Mouse (Mus musculus): ENCODE data around the gene Mgl2. TPM values are rescaled to one million over a fixed set of nuclear protein-coding genes. Genes with fewer than 3 reads are reported as not detected.
A peak's percentile ranks its signal among the peaks of the same experiment; 100 is the strongest.
"Not testable (repeated sequence)": the region's sequence is repeated elsewhere in the genome, so short reads cannot be mapped to it uniquely, and the experiment has no call there.

Gene Mgl2
- total and polyA plus RNA-seq, 2 experiments, result 0.09 TPM; not detected in 1

DNA sequence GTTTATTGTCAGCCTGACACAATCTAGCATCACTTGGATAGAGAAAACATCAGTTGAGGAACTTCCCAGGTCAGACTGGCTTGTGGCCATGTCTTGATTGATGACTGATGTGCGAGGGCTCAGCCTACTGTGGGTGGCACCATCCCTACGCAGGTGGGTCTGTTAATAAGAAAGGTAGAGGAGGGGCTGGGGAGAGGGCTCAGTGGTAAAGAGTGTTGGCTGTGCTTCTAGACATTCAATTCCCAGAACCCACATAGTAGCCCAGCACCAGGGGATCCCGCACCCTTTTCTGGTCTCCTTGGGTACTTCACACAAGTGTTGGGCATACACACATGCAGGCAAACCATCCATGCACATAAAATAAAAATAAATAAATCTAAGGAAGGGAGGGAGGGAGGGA, 14.2 kb upstream of the Mgl2 start:
- no peak for DNase-seq (ENCODE audit: extremely low read depth, low read depth, low spot score)
- Histone ChIP-seq H3K27ac (replicated peaks; ENCODE audit: insufficient read depth, low read depth, low read length) (no peak overlapping the region), H3K9ac (ENCODE audit: low read depth, low read length) (no peak overlapping the region), H3K4me1 (ENCODE audit: control insufficient read depth, insufficient read depth, low read length) (no peaks in the 10 kb centered on the region), H3K79me2 (ENCODE audit: control insufficient read depth, insufficient read depth, low read length) (no peaks in the 10 kb centered on the region), H3K36me3 (ENCODE audit: control insufficient read depth, insufficient read depth, low read length) (no peaks in the 10 kb centered on the region), H3K27me3 (ENCODE audit: control insufficient read depth, insufficient read depth, low read length) (no peaks in the 10 kb centered on the region), H3K4me3 (ENCODE audit: insufficient read depth, low read depth, low read length) (no peak overlapping the region)
- WGBS, result 99% methylated on average over 3 of the region's 3 CpGs
- TF ChIP-seq CTCF (IDR thresholded peaks at IDR 0.05; ENCODE audit: low read depth, low read length) (no peak), POLR2A (IDR thresholded peaks at IDR 0.05; ENCODE audit: extremely low read depth, insufficient read depth, low read length) (no peak)

- DNase-seq (ENCODE audit: extremely low read depth, low read depth, low spot score); H3K4me1 ChIP-seq (ENCODE audit: control insufficient read depth, insufficient read depth, low read length); H3K27me3 ChIP-seq (ENCODE audit: control insufficient read depth, insufficient read depth, low read length); H3K9ac ChIP-seq (ENCODE audit: low read depth, low read length); H3K27ac ChIP-seq (replicated peaks; ENCODE audit: insufficient read depth, low read depth, low read length); H3K79me2 ChIP-seq (ENCODE audit: control insufficient read depth, insufficient read depth, low read length); H3K4me3 ChIP-seq (ENCODE audit: insufficient read depth, low read depth, low read length); H3K36me3 ChIP-seq (ENCODE audit: control insufficient read depth, insufficient read depth, low read length): not testable (repeated sequence)
- WGBS, result 85% methylated on average over 3 of the region's 3 CpGs
These were observed 4.9 kb downstream of the Mgl2 start for GRCm38 (mm10) chr11:70135001-70135400.

- not testable (repeated sequence) for H3K79me2 ChIP-seq (ENCODE audit: control insufficient read depth, insufficient read depth, low read length); DNase-seq (ENCODE audit: extremely low read depth, low read depth, low spot score); H3K9ac ChIP-seq (ENCODE audit: low read depth, low read length); H3K27me3 ChIP-seq (ENCODE audit: control insufficient read depth, insufficient read depth, low read length); H3K4me3 ChIP-seq (ENCODE audit: insufficient read depth, low read depth, low read length); H3K36me3 ChIP-seq (ENCODE audit: control insufficient read depth, insufficient read depth, low read length); H3K4me1 ChIP-seq (ENCODE audit: control insufficient read depth, insufficient read depth, low read length); H3K27ac ChIP-seq (replicated peaks; ENCODE audit: insufficient read depth, low read depth, low read length)
- WGBS, result 93% methylated on average over 8 of the region's 8 CpGs
These were observed 5.8 kb downstream of the Mgl2 start for GRCm38 (mm10) chr11:70135925-70136324.

- no peaks in the 10 kb centered on the region for H3K27me3 ChIP-seq (ENCODE audit: control insufficient read depth, insufficient read depth, low read length)
- no peaks in the 10 kb centered on the region for H3K36me3 ChIP-seq (ENCODE audit: control insufficient read depth, insufficient read depth, low read length)
- H3K4me3 ChIP-seq (ENCODE audit: insufficient read depth, low read depth, low read length), result no peak overlapping the region
- DNase-seq (ENCODE audit: extremely low read depth, low read depth, low spot score), result no peak
- no peaks in the 10 kb centered on the region for H3K4me1 ChIP-seq (ENCODE audit: control insufficient read depth, insufficient read depth, low read length)
- no peak overlapping the region for H3K27ac ChIP-seq (replicated peaks; ENCODE audit: insufficient read depth, low read depth, low read length)
- no peak for TF ChIP-seq POLR2A (IDR thresholded peaks at IDR 0.05; ENCODE audit: extremely low read depth, insufficient read depth, low read length)
- TF ChIP-seq CTCF (IDR thresholded peaks at IDR 0.05; ENCODE audit: low read depth, low read length), result no peak
- 84% methylated on average over 10 of the region's 10 CpGs for WGBS
- no peaks in the 10 kb centered on the region for H3K79me2 ChIP-seq (ENCODE audit: control insufficient read depth, insufficient read depth, low read length)
- no peak overlapping the region for H3K9ac ChIP-seq (ENCODE audit: low read depth, low read length)
These were observed 9.0 kb downstream of the Mgl2 start for GRCm38 (mm10) chr11:70139171-70139570.

DNA sequence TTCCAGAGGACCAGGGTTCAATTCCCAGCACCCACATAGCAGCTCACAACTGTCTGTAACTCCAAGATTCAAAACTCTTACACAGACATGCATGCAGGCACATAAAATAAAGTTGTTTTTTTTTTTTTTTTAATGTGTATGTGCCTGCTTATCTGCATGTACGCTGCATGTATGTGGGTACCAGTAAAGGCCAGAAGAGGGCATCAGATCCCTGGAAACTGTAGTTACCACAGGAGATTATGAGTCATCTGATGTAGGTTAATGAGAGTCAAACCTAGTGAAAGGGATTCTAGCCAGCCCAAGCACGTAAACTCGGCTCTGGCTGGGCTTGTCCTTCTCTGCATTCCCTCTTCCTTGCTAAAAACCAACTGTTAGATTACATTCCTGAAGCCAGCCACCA, 20.9 kb downstream of the Mgl2 start:
- H3K27me3 ChIP-seq (ENCODE audit: control insufficient read depth, insufficient read depth, low read length), result no peaks in the 10 kb centered on the region
- TF ChIP-seq POLR2A (IDR thresholded peaks at IDR 0.05; ENCODE audit: extremely low read depth, insufficient read depth, low read length) (no peak), CTCF (IDR thresholded peaks at IDR 0.05; ENCODE audit: low read depth, low read length) (no peak)
- no peaks in the 10 kb centered on the region for H3K36me3 ChIP-seq (ENCODE audit: control insufficient read depth, insufficient read depth, low read length)
- H3K27ac ChIP-seq (replicated peaks; ENCODE audit: insufficient read depth, low read depth, low read length), result no peak overlapping the region
- 75% methylated on average over 3 of the region's 3 CpGs for WGBS
- no peaks in the 10 kb centered on the region for H3K79me2 ChIP-seq (ENCODE audit: control insufficient read depth, insufficient read depth, low read length)
- no peaks in the 10 kb centered on the region for H3K4me1 ChIP-seq (ENCODE audit: control insufficient read depth, insufficient read depth, low read length)
- no peak overlapping the region for H3K9ac ChIP-seq (ENCODE audit: low read depth, low read length)
- DNase-seq (ENCODE audit: extremely low read depth, low read depth, low spot score), result peak; percentile 60
- H3K4me3 ChIP-seq (ENCODE audit: insufficient read depth, low read depth, low read length), result no peak overlapping the region

DNA sequence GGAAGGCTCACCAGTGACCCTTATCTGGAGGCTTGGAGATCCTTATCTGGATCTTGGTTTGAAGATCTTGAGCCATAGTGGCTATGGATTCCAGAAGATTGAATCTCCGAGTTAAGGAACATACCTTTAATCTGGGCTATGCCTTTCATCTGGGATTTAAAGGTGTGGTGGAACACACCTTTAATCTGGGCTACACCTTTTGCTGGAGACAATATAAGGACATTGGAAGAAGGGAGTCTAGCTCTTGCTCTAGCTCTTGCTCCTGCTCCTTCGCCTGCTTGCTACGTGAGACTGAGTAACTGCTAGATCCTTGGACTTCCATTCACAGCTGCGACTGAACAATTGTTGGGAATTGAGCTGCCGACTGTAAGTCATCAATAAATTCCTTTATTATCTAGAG, 25.8 kb downstream of the Mgl2 start, which contains the start of gene Clec10a:
Clec10a (plus strand) TSS at position 301 of the 400 bp plus-strand sequence.
- H3K27ac ChIP-seq (replicated peaks; ENCODE audit: insufficient read depth, low read depth, low read length); H3K4me3 ChIP-seq (ENCODE audit: insufficient read depth, low read depth, low read length); H3K79me2 ChIP-seq (ENCODE audit: control insufficient read depth, insufficient read depth, low read length); H3K27me3 ChIP-seq (ENCODE audit: control insufficient read depth, insufficient read depth, low read length); H3K36me3 ChIP-seq (ENCODE audit: control insufficient read depth, insufficient read depth, low read length); H3K9ac ChIP-seq (ENCODE audit: low read depth, low read length); H3K4me1 ChIP-seq (ENCODE audit: control insufficient read depth, insufficient read depth, low read length); DNase-seq (ENCODE audit: extremely low read depth, low read depth, low spot score): not testable (repeated sequence)
- no CpG with 5 or more reads among the region's 5 CpGs for WGBS
